Mouse (Mus musculus): ENCODE data around the gene Olfm3. TPM values are rescaled to one million over a fixed set of nuclear protein-coding genes. Genes with fewer than 3 reads are reported as not detected.

The Olfm3 gene
- polyA plus RNA-seq, 1 experiment from 2014 or later = 0.13 TPM

GRCm38 (mm10) chr3:114932881-114933280 is 29.0 kb downstream of the Olfm3 start:
- no peaks in the 10 kb centered on the region for H3K27me3 ChIP-seq (ENCODE audit: control insufficient read depth, insufficient read depth, low read length)
- no peaks in the 10 kb centered on the region for H3K9me3 ChIP-seq (replicated peaks; ENCODE audit: control insufficient read depth, low read length)
- H3K4me2 ChIP-seq (ENCODE audit: low read depth, low read length) = no peak overlapping the region
- H3K4me1 ChIP-seq (ENCODE audit: control insufficient read depth, insufficient read depth, low read length) = no peaks in the 10 kb centered on the region
- no peak overlapping the region for H3K4me3 ChIP-seq (replicated peaks; ENCODE audit: low read length)
- H3K27ac ChIP-seq (ENCODE audit: low read length) = no peak overlapping the region
- H3K9ac ChIP-seq (ENCODE audit: low read length) = no peak overlapping the region
- H3K36me3 ChIP-seq (ENCODE audit: control insufficient read depth, insufficient read depth, low read length) = no peaks in the 10 kb centered on the region
- ATAC-seq (ENCODE audit: insufficient read depth, low FRiP score) = no peak
- 89% methylated on average over 2 of the region's 2 CpGs for WGBS

- H3K27me3 ChIP-seq (ENCODE audit: control insufficient read depth, insufficient read depth, low read length) = no peaks in the 10 kb centered on the region
- H3K4me2 ChIP-seq (ENCODE audit: low read depth, low read length) = no peak overlapping the region
- no peak for ATAC-seq (ENCODE audit: insufficient read depth, low FRiP score)
- H3K4me3 ChIP-seq (replicated peaks; ENCODE audit: low read length) = no peak overlapping the region
- H3K4me1 ChIP-seq (ENCODE audit: control insufficient read depth, insufficient read depth, low read length) = no peaks in the 10 kb centered on the region
- H3K36me3 ChIP-seq (ENCODE audit: control insufficient read depth, insufficient read depth, low read length) = no peaks in the 10 kb centered on the region
- no peaks in the 10 kb centered on the region for H3K9me3 ChIP-seq (replicated peaks; ENCODE audit: control insufficient read depth, low read length)
- no peak overlapping the region for H3K9ac ChIP-seq (ENCODE audit: low read length)
- H3K27ac ChIP-seq (ENCODE audit: low read length) = no peak overlapping the region
These were observed 51.0 kb downstream of the Olfm3 start for GRCm38 (mm10) chr3:114954904-114955303.

DNA sequence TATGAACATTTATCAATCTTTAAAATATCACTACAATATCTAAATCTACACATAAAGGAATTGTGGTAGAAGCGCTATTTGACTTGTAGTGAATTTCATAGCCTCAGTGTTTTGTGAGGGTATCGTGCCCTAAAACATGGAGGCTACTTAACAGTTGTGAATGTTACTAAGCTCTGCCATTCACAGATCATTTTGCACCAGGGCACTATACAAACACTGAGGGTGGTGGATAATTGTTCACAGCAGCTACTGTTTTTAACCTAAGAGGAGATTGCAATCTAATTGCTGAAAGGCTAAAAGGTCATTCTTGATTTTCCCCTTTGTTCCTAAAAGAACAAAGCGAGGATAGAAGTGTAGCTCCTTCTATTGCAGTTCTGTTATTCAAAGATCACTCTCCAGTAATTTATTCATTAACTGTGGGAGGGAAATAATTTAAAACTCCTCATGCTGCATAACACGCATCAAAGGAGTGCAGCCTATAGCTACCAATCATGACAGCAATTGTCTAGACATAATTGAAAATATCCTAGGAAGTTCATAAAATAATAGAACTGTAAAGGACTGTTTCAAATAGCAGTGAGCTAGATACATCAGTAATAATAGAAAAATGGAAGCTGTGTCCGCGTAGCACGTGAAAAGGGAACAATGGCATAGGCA is 55.6 kb downstream of the Olfm3 start:
- H3K9me3 ChIP-seq (replicated peaks; ENCODE audit: control insufficient read depth, low read length) = no peaks in the 10 kb centered on the region
- H3K4me2 ChIP-seq (ENCODE audit: low read depth, low read length) = no peak overlapping the region
- no peak for ATAC-seq (ENCODE audit: insufficient read depth, low FRiP score)
- no peaks in the 10 kb centered on the region for H3K4me1 ChIP-seq (ENCODE audit: control insufficient read depth, insufficient read depth, low read length)
- no peak overlapping the region for H3K4me3 ChIP-seq (replicated peaks; ENCODE audit: low read length)
- H3K9ac ChIP-seq (ENCODE audit: low read length) = no peak overlapping the region
- 80% methylated on average over 7 of the region's 7 CpGs for WGBS
- no peaks in the 10 kb centered on the region for H3K36me3 ChIP-seq (ENCODE audit: control insufficient read depth, insufficient read depth, low read length)
- H3K27ac ChIP-seq (ENCODE audit: low read length) = no peak overlapping the region
- H3K27me3 ChIP-seq (ENCODE audit: control insufficient read depth, insufficient read depth, low read length) = no peaks in the 10 kb centered on the region

DNA sequence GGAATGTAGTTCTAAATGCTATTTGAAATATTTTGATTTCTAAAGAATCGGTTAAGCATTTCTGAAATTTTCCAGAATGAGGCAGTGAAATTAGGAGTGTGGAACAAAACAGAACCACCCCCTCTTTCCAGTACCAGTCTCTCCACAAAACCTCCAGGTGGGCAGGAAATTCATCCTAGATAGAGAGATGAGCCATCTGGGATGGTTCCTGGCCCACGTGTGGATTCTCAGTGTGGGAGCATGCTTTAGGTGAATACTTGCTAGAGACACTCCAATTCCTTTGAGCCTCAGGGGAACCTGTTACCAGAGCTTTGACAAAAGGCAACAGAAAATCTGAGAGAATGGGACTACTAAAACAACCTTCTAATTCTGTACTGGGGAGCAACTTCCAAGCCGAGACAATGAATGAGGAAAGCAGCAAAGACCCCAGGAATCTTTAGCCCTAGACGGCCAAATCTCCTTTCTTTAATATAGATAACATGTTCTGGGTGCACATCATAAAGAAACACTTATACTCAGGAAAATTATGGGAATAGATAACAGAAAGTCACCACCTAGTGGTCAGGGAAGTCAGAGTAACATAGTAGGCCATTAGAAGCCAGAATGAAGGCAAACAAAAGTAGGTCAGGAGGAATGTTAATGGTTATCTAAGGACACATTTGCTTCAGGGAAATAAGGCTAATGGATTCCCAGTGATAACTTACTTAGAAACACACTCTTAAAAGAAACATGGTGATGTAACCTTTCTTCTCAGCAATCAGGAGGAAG is 58.6 kb downstream of the Olfm3 start:
- no peaks in the 10 kb centered on the region for H3K36me3 ChIP-seq (ENCODE audit: control insufficient read depth, insufficient read depth, low read length)
- H3K4me3 ChIP-seq (replicated peaks; ENCODE audit: low read length) = no peak overlapping the region
- no peaks in the 10 kb centered on the region for H3K4me1 ChIP-seq (ENCODE audit: control insufficient read depth, insufficient read depth, low read length)
- no peak overlapping the region for H3K27ac ChIP-seq (ENCODE audit: low read length)
- no peaks in the 10 kb centered on the region for H3K9me3 ChIP-seq (replicated peaks; ENCODE audit: control insufficient read depth, low read length)
- WGBS = 66% methylated on average over 4 of the region's 4 CpGs
- no peak overlapping the region for H3K4me2 ChIP-seq (ENCODE audit: low read depth, low read length)
- no peaks in the 10 kb centered on the region for H3K27me3 ChIP-seq (ENCODE audit: control insufficient read depth, insufficient read depth, low read length)
- no peak for ATAC-seq (ENCODE audit: insufficient read depth, low FRiP score)
- no peak overlapping the region for H3K9ac ChIP-seq (ENCODE audit: low read length)

DNA sequence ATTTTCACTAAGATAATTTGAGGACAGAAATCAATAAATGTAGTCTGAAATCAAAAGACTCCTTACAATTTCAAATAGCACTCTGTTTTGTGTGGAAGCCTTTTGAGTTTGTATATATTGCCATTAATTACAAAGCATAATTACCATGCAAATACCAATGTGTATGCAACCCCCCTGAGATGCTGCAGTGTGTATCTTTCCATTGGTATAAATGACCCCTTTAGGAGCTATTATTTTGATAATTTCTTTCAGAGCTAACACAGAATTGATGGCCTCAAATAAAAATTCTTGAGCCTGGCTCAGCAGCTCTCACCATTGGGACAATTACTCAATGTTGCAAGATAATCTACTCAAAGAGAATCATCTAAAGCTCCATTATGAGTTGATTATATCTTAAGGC is 67.3 kb downstream of the Olfm3 start:
- Histone ChIP-seq H3K4me1 (ENCODE audit: control insufficient read depth, insufficient read depth, low read length) (no peaks in the 10 kb centered on the region), H3K4me3 (replicated peaks; ENCODE audit: low read length) (no peak overlapping the region), H3K36me3 (ENCODE audit: control insufficient read depth, insufficient read depth, low read length) (no peaks in the 10 kb centered on the region), H3K27ac (ENCODE audit: low read length) (no peak overlapping the region), H3K9ac (ENCODE audit: low read length) (no peak overlapping the region), H3K9me3 (replicated peaks; ENCODE audit: control insufficient read depth, low read length) (no peaks in the 10 kb centered on the region), H3K4me2 (ENCODE audit: low read depth, low read length) (no peak overlapping the region), H3K27me3 (ENCODE audit: control insufficient read depth, insufficient read depth, low read length) (no peaks in the 10 kb centered on the region)
- no peak for ATAC-seq (ENCODE audit: insufficient read depth, low FRiP score)

DNA sequence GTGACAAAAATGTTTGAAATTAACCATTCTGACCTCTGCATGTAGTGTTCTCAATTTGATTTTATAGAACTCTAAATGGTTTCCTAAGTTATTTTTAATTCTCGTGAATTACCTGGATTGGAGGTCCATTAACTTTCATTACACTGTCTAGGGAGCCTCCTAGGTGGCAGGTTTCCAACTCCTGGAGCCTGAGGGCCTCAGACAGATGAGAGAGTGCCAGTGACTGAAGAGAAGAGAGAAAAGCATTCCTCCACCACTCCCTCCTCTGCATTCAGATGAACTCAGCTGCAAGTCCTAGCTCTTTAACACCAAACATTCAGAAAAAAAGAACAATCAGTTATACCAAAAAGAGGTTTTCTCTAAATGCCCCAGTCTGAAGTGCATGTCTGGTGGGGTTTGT is 68.6 kb downstream of the Olfm3 start:
- ATAC-seq (ENCODE audit: insufficient read depth, low FRiP score) = no peak
- 55% methylated on average over 1 of the region's 1 CpGs for WGBS

GRCm38 (mm10) chr3:114990828-114991227 is 87.0 kb downstream of the Olfm3 start:
- H3K4me2 ChIP-seq (ENCODE audit: low read depth, low read length) = no peak overlapping the region
- H3K9ac ChIP-seq (ENCODE audit: low read length) = no peak overlapping the region
- 88% methylated on average over 2 of the region's 2 CpGs for WGBS
- no peaks in the 10 kb centered on the region for H3K27me3 ChIP-seq (ENCODE audit: control insufficient read depth, insufficient read depth, low read length)
- no peak overlapping the region for H3K27ac ChIP-seq (ENCODE audit: low read length)
- no peak overlapping the region for H3K4me3 ChIP-seq (replicated peaks; ENCODE audit: low read length)
- no peaks in the 10 kb centered on the region for H3K9me3 ChIP-seq (replicated peaks; ENCODE audit: control insufficient read depth, low read length)
- H3K4me1 ChIP-seq (ENCODE audit: control insufficient read depth, insufficient read depth, low read length) = no peaks in the 10 kb centered on the region
- no peak for ATAC-seq (ENCODE audit: insufficient read depth, low FRiP score)
- H3K36me3 ChIP-seq (ENCODE audit: control insufficient read depth, insufficient read depth, low read length) = no peaks in the 10 kb centered on the region

More for the DNA sequence above, 68.6 kb downstream of the Olfm3 start:
- Histone ChIP-seq H3K27me3 (ENCODE audit: control insufficient read depth, insufficient read depth, low read length) (no peaks in the 10 kb centered on the region), H3K4me3 (replicated peaks; ENCODE audit: low read length) (no peak overlapping the region), H3K4me2 (ENCODE audit: low read depth, low read length) (no peak overlapping the region), H3K9ac (ENCODE audit: low read length) (no peak overlapping the region), H3K36me3 (ENCODE audit: control insufficient read depth, insufficient read depth, low read length) (no peaks in the 10 kb centered on the region), H3K27ac (ENCODE audit: low read length) (no peak overlapping the region), H3K4me1 (ENCODE audit: control insufficient read depth, insufficient read depth, low read length) (no peaks in the 10 kb centered on the region), H3K9me3 (replicated peaks; ENCODE audit: control insufficient read depth, low read length) (no peaks in the 10 kb centered on the region)

DNA sequence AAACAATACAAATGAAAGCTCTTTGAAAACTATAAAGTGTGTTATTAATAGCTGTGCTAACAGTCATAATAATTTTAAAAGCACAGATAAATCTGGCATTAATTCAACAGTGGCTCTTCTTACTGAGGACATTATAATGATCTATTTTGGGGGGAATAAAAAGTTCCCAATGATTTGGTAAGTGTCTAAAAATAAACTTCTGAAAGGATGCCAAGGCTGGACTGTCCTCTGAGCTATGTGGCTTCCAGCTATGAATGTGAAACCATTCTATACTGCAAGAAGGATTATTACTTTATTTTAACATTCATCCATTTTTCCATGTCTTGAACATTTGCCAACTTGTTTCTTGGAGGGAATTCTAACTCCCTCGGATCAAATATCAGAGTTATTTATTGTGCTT is 92.1 kb downstream of the Olfm3 start:
- ATAC-seq (ENCODE audit: insufficient read depth, low FRiP score) = no peak
- no peak overlapping the region for H3K4me3 ChIP-seq (replicated peaks; ENCODE audit: low read length)
- H3K4me2 ChIP-seq (ENCODE audit: low read depth, low read length) = no peak overlapping the region
- H3K4me1 ChIP-seq (ENCODE audit: control insufficient read depth, insufficient read depth, low read length) = no peaks in the 10 kb centered on the region
- 27% methylated on average over 1 of the region's 1 CpGs for WGBS
- no peaks in the 10 kb centered on the region for H3K9me3 ChIP-seq (replicated peaks; ENCODE audit: control insufficient read depth, low read length)
- no peak overlapping the region for H3K27ac ChIP-seq (ENCODE audit: low read length)
- H3K9ac ChIP-seq (ENCODE audit: low read length) = no peak overlapping the region
- H3K36me3 ChIP-seq (ENCODE audit: control insufficient read depth, insufficient read depth, low read length) = no peaks in the 10 kb centered on the region
- H3K27me3 ChIP-seq (ENCODE audit: control insufficient read depth, insufficient read depth, low read length) = no peaks in the 10 kb centered on the region

DNA sequence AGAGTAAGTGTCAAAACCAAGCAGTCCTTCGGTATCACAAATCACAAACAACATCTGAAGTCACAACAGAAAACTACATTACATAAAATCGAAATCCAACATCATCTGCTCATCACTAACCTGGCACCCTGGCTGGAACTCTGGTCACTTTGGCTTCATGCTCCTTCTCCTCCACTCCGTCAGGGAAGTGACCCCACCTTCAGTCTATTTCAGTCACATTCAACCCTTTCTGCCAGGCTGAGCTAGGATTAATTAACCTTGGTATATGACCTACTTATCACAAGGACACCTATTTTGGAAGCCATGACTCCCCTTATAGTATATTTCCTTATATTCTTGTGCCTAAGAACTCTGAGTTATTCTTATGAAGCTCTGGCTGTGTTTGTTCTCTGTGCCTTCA is 123.7 kb downstream of the Olfm3 start:
- Histone ChIP-seq H3K4me3 (replicated peaks; ENCODE audit: low read length) (no peak overlapping the region), H3K9ac (ENCODE audit: low read length) (no peak overlapping the region), H3K4me2 (ENCODE audit: low read depth, low read length) (no peak overlapping the region), H3K9me3 (replicated peaks; ENCODE audit: control insufficient read depth, low read length) (no peaks in the 10 kb centered on the region), H3K36me3 (ENCODE audit: control insufficient read depth, insufficient read depth, low read length) (no peaks in the 10 kb centered on the region), H3K27ac (ENCODE audit: low read length) (no peak overlapping the region), H3K4me1 (ENCODE audit: control insufficient read depth, insufficient read depth, low read length) (no peaks in the 10 kb centered on the region), H3K27me3 (ENCODE audit: control insufficient read depth, insufficient read depth, low read length) (no peaks in the 10 kb centered on the region)
- WGBS = 77% methylated on average over 3 of the region's 3 CpGs
- no peak for ATAC-seq (ENCODE audit: insufficient read depth, low FRiP score)

Data from stomach, embryonic 16.5 days (tissue).